Mouse (Mus musculus) myocyte (in vitro differentiated cells): ENCODE measurements around the gene Ncor2.

Experiments
- CEBPB ChIP-seq: IDR thresholded peaks from 2 replicates; pipeline ENCODE4 v1.6.1; 2011; ENCODE audit warnings: mild to moderate bottlenecking, moderate library complexity; ENCODE audit not compliant: poor library complexity, insufficient read depth, severe bottlenecking
- E2F4 ChIP-seq: IDR thresholded peaks from one replicate; pipeline ENCODE4 v1.6.1; 2011; ENCODE audit warnings: mild to moderate bottlenecking, control low read depth, moderate library complexity; ENCODE audit not compliant: insufficient read depth
- MAX ChIP-seq: IDR thresholded peaks from one replicate; pipeline ENCODE4 v1.6.1; 2011; ENCODE audit warnings: low read depth, mild to moderate bottlenecking, control low read depth
- MYOD1 ChIP-seq, 3 experiments: IDR thresholded peaks; one replicate each; pipeline ENCODE4 v1.6.1; 2011; ENCODE audit warnings: control low read depth in 2 of 3, low read depth in 2 of 3, mild to moderate bottlenecking in 2 of 3, moderate library complexity in 1 of 3; ENCODE audit not compliant: insufficient read length in 2 of 3, control insufficient read depth in 1 of 3
- MYOG ChIP-seq, 3 experiments: IDR thresholded peaks; one replicate each; pipeline ENCODE4 v1.6.1; 2011; ENCODE audit warnings: control low read depth in 2 of 3, low read depth in 2 of 3, mild to moderate bottlenecking in 2 of 3; ENCODE audit not compliant: insufficient read length in 2 of 3, control insufficient read depth in 1 of 3, insufficient read depth in 1 of 3
- POLR2A ChIP-seq: IDR thresholded peaks from one replicate; pipeline ENCODE4 v1.6.1; 2011; ENCODE audit warnings: low read depth, mild to moderate bottlenecking, control low read depth, moderate library complexity; ENCODE audit not compliant: insufficient read length
- POLR2AphosphoS2 ChIP-seq: IDR thresholded peaks from one replicate; pipeline ENCODE4 v1.6.1; 2011; ENCODE audit warnings: low read depth, control low read depth; ENCODE audit not compliant: insufficient read length
- REST ChIP-seq: IDR thresholded peaks from one replicate; pipeline ENCODE4 v1.6.1; 2011; ENCODE audit warnings: mild to moderate bottlenecking, control low read depth, moderate library complexity; ENCODE audit not compliant: insufficient read depth, insufficient read length
- TCF12 ChIP-seq: IDR thresholded peaks from one replicate; pipeline ENCODE4 v1.6.1; 2011; ENCODE audit warnings: mild to moderate bottlenecking, control low read depth; ENCODE audit not compliant: poor library complexity, insufficient read depth, severe bottlenecking
- TCF3 ChIP-seq: IDR thresholded peaks from one replicate; pipeline ENCODE4 v1.6.1; 2011; ENCODE audit warnings: low read depth, control low read depth; ENCODE audit not compliant: insufficient read length
- USF1 ChIP-seq: IDR thresholded peaks from one replicate; pipeline ENCODE4 v1.6.1; 2011; ENCODE audit warnings: low read depth, mild to moderate bottlenecking, control low read depth, moderate library complexity

DNA sequence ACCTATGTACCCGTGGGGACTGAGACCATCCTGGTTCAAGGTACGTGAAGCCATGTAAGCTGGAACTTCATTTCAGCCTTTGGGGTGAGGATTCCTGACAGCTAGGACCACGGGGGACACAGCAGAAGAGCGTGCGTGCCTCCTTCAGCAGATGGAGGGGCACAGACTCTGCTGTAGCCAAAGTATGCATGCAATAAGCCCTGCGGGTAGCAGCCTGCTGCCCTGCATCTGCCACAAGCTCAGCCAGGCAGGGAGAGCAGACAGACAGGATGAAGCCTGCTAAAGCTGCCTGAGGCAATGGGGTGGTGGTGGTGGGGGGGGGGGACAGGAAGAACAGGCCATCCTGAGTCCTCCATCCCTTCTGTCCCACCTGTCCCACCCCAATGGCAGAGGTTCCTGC, 135.6 kb downstream of the Ncor2 start:
- TF ChIP-seq POLR2A = no peak
- no peak for TF ChIP-seq USF1
- TF ChIP-seq MAX = no peak
- no peak for TF ChIP-seq TCF12
- no peak for TF ChIP-seq CEBPB
- TF ChIP-seq POLR2AphosphoS2 = no peak
- no peak for TF ChIP-seq TCF3
- TF ChIP-seq E2F4 = no peak
- TF ChIP-seq MYOG (IDR thresholded peaks at IDR 0.05; ENCODE audit: control insufficient read depth in 1 of 3, insufficient read depth in 1 of 3, insufficient read length in 2 of 3, low read depth in 2 of 3) = no peak
- no peak for TF ChIP-seq MYOD1 (IDR thresholded peaks at IDR 0.05; ENCODE audit: control insufficient read depth in 1 of 3, insufficient read length in 2 of 3, low read depth in 2 of 3)
- TF ChIP-seq REST = no peak
